Mouse (Mus musculus) small intestine, adult 2 months (tissue): ENCODE data around the gene Wbp4.
"Not testable (repeated sequence)": the region's sequence is repeated elsewhere in the genome, so short reads cannot be mapped to it uniquely, and the experiment has no call there.

Experiments
- CTCF ChIP-seq: fragments of 200-500 bp; IDR thresholded peaks from 2 replicates; pipeline ENCODE4 v1.5.1; 2012; ENCODE audit warnings: low read depth, mild to moderate bottlenecking, control low read depth, inconsistent platforms, low read length, moderate library complexity, mixed read lengths; ENCODE audit not compliant: insufficient replicate concordance, insufficient read length; ENCODE audit errors: extremely low read depth
- POLR2A ChIP-seq: fragments of 200-500 bp; IDR thresholded peaks from 2 replicates; pipeline ENCODE4 v1.6.1; 2012; ENCODE audit warnings: low read depth, mild to moderate bottlenecking, control low read depth, inconsistent platforms, low read length, moderate library complexity

- TF ChIP-seq POLR2A, CTCF: not testable (repeated sequence)
Observed at GRCm38 (mm10) chr14:79426730-79427365, 54.5 kb downstream of the Wbp4 start.
